Mouse (Mus musculus) stomach, postnatal 0 days (tissue): ENCODE data around the gene Capzb.

Experiments
- CTCF ChIP-seq: IDR thresholded peaks from 2 replicates; pipeline ENCODE4 v1.5.1; 2016; ENCODE audit warnings: antibody characterized with exemption, low read depth, mild to moderate bottlenecking, moderate library complexity
- EP300 ChIP-seq: optimal IDR thresholded peaks from 2 replicates; pipeline ENCODE3; 2016; ENCODE audit warnings: antibody characterized with exemption

DNA sequence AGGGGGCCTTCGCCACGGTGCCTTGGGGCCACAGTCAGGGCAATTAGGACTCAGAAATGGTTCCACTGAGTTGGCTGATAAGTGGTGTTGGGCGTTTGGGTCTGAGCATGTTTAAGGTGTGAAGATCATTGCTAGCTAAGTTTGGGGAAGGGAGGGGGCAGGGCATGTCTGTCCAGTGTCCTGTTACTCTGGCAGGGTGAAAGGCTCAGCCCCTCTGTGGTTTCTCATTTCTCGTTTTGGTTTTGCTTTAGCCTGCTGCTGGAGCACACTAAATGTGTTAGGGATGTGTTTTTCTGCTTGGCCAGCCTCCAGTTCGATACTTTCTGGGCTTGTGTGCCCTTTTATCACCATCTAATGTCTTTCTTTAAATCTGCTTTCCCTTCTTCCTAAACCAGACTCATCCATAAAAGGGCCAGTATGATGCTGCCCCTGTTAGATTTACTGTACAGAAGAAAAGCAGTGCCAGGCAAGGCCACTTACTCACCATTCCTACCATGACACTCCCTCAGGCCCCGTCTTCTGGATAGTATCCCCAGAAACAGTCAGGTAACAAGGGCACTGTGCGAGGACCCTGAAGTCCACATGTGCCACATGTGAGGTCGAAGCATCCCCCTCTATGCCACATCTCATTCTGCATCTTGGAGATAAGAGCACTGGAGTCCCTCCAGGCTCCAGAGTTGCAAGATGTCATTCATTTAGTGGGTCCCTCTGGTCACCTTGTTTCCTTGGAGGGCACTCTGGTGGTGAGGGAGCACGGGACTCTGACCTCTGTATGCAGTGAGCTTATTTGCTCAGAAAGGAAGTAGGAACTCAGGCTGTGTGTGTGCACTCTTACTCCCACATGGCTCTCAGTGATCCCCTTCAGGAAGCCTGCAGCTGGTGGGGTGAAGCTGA lies 15.8 kb downstream of the Capzb start:
- no peak for TF ChIP-seq CTCF
- no peak for TF ChIP-seq EP300
